Mouse (Mus musculus): ENCODE measurements around the gene Serpinb9g. TPM values are rescaled to one million over a fixed set of nuclear protein-coding genes. Genes with fewer than 3 reads are reported as not detected.
"Not testable (repeated sequence)": the region's sequence is repeated elsewhere in the genome, so short reads cannot be mapped to it uniquely, and the experiment has no call there.

The Serpinb9g gene
- 0.20 and 1.1 TPM in 2 replicates for polyA plus RNA-seq (2012; rRNA removed)

- not testable (repeated sequence) for DNase-seq (ENCODE audit: extremely low spot score in 1 of 2, low spot score in 1 of 2)
These were observed at the start of gene Serpinb9g for GRCm38 (mm10) chr13:33484490-33484889. Gene Serpinb9g (plus strand): TSS chr13:33484790.

DNA sequence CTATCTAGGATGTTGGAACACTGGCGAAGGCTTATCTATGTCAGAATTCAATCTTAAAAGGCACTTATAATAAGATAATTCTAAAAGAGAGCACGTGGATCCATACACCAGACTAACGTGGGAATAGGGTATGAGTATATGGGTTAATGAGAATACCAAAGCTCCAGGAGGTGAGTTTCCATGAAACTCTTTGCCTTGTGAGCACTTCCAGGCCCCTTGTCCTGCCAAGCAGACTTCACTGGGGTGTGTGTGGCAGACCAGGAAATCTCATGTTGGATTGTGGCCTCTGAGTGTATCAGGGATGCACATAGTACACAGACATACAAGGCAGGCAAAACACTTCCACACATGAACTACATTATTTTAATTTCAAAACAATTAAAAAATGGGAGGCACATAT lies 718 bp upstream of the Serpinb9g start:
- not testable (repeated sequence) for DNase-seq (ENCODE audit: extremely low spot score in 1 of 2, low spot score in 1 of 2)

- no peak for DNase-seq (ENCODE audit: extremely low spot score in 1 of 2, low spot score in 1 of 2)
These were observed 40.0 kb downstream of the Serpinb9g start for GRCm38 (mm10) chr13:33524629-33525028.

DNA sequence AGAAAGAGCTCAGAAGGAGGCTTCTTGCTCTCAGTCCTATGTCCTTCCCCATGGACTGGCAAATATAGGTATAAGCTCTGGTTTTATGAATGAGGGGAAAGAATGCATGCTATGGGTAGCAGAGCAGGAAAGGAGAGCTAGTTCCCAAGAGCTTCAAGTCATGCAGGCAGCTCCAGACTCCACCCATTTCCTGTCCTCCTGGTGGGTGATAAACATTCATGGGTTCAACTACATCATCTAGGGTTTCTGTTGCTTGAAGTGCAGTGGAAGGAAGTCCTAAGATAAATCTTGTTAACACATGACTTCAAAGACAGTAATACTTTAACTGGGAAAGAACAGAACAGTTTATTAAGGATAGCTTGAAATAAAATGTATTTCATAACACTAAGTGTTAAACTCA lies 48.2 kb downstream of the Serpinb9g start:
- no peak for DNase-seq (ENCODE audit: extremely low spot score in 1 of 2, low spot score in 1 of 2)

Other genes with a start within 250 kb of the Serpinb9g start
- gene Serpinb9e, start 235.2 kb upstream of the Serpinb9g start, polyA plus RNA-seq (2012; rRNA removed) = 0.92 and 1.4 TPM in 2 replicates
- gene Serpinb9f, start 160.7 kb upstream of the Serpinb9g start, polyA plus RNA-seq (2012; rRNA removed) = 0.06 and 0.40 TPM in 2 replicates
- not detected in 2 replicates for gene Gm11397, start 89.0 kb upstream of the Serpinb9g start, polyA plus RNA-seq (2012; rRNA removed)
- gene Serpinb6d, start 176.6 kb downstream of the Serpinb9g start, polyA plus RNA-seq (2012; rRNA removed) = not detected in 2 replicates